Mouse (Mus musculus) adrenal gland, adult 8-10 months (tissue): ENCODE measurements around the gene Adgra1. TPM values are rescaled to one million over a fixed set of nuclear protein-coding genes. Genes with fewer than 3 reads are reported as not detected.

Experiments used
- DNase-seq: peaks from one replicate; pipeline ENCODE4 v3.0.0; 2022
- total RNA-seq, 4 experiments: library from RNA; stranded (reverse); gene quantifications; 2 replicates each; pipeline ENCODE4 v1.2.4; 2022

Adgra1 gene
- total RNA-seq, 4 experiments from 2014 or later: 4.1 to 5.7 (median 5.1) TPM

GRCm38 (mm10) chr7:139909469-139909868 lies 75.5 kb downstream of the Adgra1 start:
- DNase-seq: no peak

- no peak for DNase-seq
Measured at GRCm38 (mm10) chr7:139910204-139910835, 76.3 kb downstream of the Adgra1 start.

GRCm38 (mm10) chr7:139914141-139915047 lies 80.4 kb downstream of the Adgra1 start:
- no peak for DNase-seq

- no peak for DNase-seq
Measured at GRCm38 (mm10) chr7:139915646-139916257, 81.8 kb downstream of the Adgra1 start.

- DNase-seq: no peak
Measured at GRCm38 (mm10) chr7:139916345-139916744, 82.4 kb downstream of the Adgra1 start.

GRCm38 (mm10) chr7:139918262-139918661 lies 84.3 kb downstream of the Adgra1 start:
- no peak for DNase-seq

Other genes with a start within 250 kb of the Adgra1 start
- 1 to 10 TPM in 2 of 4 experiments, under 1 TPM in 2; 0.52 to 1.6 (median 0.99) TPM for gene Cfap46, start 150.4 kb upstream of the Adgra1 start, total RNA-seq
- gene Kndc1, start 60.5 kb downstream of the Adgra1 start, total RNA-seq: 1 to 10 TPM in 3 of 4 experiments, under 1 TPM in 1; 0.93 to 3.0 (median 2.4) TPM
- not detected for gene Utf1, start 109.6 kb downstream of the Adgra1 start, total RNA-seq
- gene 6430531B16Rik, start 144.6 kb downstream of the Adgra1 start, total RNA-seq: 1 to 10 TPM in 1 of 4 experiments, under 1 TPM in 2, not detected in 1; 0.31 to 1.1 (median 0.83) TPM
- gene Adam8, start 158.4 kb downstream of the Adgra1 start, total RNA-seq: 1 to 10 TPM; 1.8 to 5.9 (median 4.4) TPM
- 10 to 100 TPM; 21.8 to 30.7 (median 26.7) TPM for gene Zfp511, start 202.2 kb downstream of the Adgra1 start, total RNA-seq
- 10 to 100 TPM; 24.2 to 35.8 (median 32.2) TPM for gene Tubgcp2, start 202.5 kb downstream of the Adgra1 start, total RNA-seq
- not detected for gene Msx3, start 214.9 kb downstream of the Adgra1 start, total RNA-seq
- 10 to 100 TPM in 2 of 4 experiments, 1 to 10 TPM in 2; 5.8 to 13.8 (median 11.0) TPM for gene Caly, start 248.4 kb downstream of the Adgra1 start, total RNA-seq